Mouse (Mus musculus): ENCODE results near the gene Cep131.

- TF ChIP-seq CTCF (IDR thresholded peaks at IDR 0.05; ENCODE audit: low read depth, low read length): no peak
- TF ChIP-seq POLR2A (IDR thresholded peaks at IDR 0.05; ENCODE audit: borderline replicate concordance, low read depth, low read length): no peak
Measured at GRCm38 (mm10) chr11:120136195-120136594, 49.6 kb upstream of the Cep131 start.

Data from bone marrow macrophage, adult 2 months (primary cell).